Mouse (Mus musculus) stomach, embryonic 15.5 days (tissue): Measurements from ENCODE around the gene Ikzf3. TPM values are rescaled to one million over a fixed set of nuclear protein-coding genes. Genes with fewer than 3 reads are reported as not detected.

Experiments used
- ATAC-seq: fragments of 200-750 bp; cut with Nextera tagmentation; 2 replicates; pipeline ENCODE4 v1.8.0; 2017; ENCODE audit warnings: low read depth, moderate number of reproducible peaks, moderate TSS enrichment; ENCODE audit not compliant: insufficient read depth, low FRiP score
- H3K27ac ChIP-seq: fragments of 300-500 bp; sonication (generic); 2 replicates; pipeline ENCODE4 v1.5.1; 2015; ENCODE audit warnings: mild to moderate bottlenecking, inconsistent platforms
- H3K27me3 ChIP-seq: fragments of 300-500 bp; sonication (generic); replicated peaks from 2 replicates; pipeline ENCODE4 v1.6.1; 2015; ENCODE audit warnings: inconsistent platforms
- H3K36me3 ChIP-seq: fragments of 300-500 bp; sonication (generic); 2 replicates; pipeline ENCODE4 v1.6.1; 2015; ENCODE audit warnings: inconsistent platforms
- H3K4me1 ChIP-seq: fragments of 300-500 bp; sonication (generic); 2 replicates; pipeline ENCODE4 v1.6.1; 2015; ENCODE audit warnings: inconsistent platforms
- H3K4me2 ChIP-seq: fragments of 300-500 bp; sonication (generic); 2 replicates; pipeline ENCODE4 v1.6.1; 2015; ENCODE audit warnings: mild to moderate bottlenecking, inconsistent platforms
- H3K4me3 ChIP-seq: fragments of 300-500 bp; sonication (generic); replicated peaks from 2 replicates; pipeline ENCODE4 v1.5.1; 2015; ENCODE audit warnings: inconsistent platforms
- H3K9ac ChIP-seq: fragments of 300-500 bp; sonication (generic); 2 replicates; pipeline ENCODE4 v1.6.1; 2015; ENCODE audit warnings: inconsistent platforms
- H3K9me3 ChIP-seq: fragments of 300-500 bp; sonication (generic); 2 replicates; pipeline ENCODE4 v1.6.1; 2016; ENCODE audit warnings: inconsistent platforms
- WGBS: fragments of 180-500 bp; shearing (Covaris S2); methylation state at CpG from one replicate; pipeline ENCODE4 v1.1.7; 2015; 5-methylcytosine and 5-hydroxymethylcytosine counted together
- polyA plus RNA-seq: library from polyadenylated mRNA; unstranded; fragments of >200 nt; fragmentation: Nextera tagmentation; extraction: Ambion mirVana; gene quantifications from 2 replicates; pipeline ENCODE4 v1.2.1, GENCODE M21; 2015

Ikzf3 gene
- polyA plus RNA-seq, 1 experiment from 2014 or later: 0.69 TPM

- H3K36me3 ChIP-seq: peaks cover 59% of the 10 kb centered on the region
- WGBS: 83% methylated on average over 9 of the region's 9 CpGs
Measured at GRCm38 (mm10) chr11:98431743-98432502, 113.9 kb downstream of the Ikzf3 start.

GRCm38 (mm10) chr11:98428436-98428835 lies 117.4 kb downstream of the Ikzf3 start:
- Histone ChIP-seq H3K4me3 (no peak overlapping the region), H3K9ac (no peak overlapping the region), H3K27me3 (no peaks in the 10 kb centered on the region), H3K36me3 (peaks cover 50% of the 10 kb centered on the region), H3K4me2 (no peak overlapping the region), H3K9me3 (no peaks in the 10 kb centered on the region), H3K4me1 (no peaks in the 10 kb centered on the region), H3K27ac (peak overlapping the region; percentile 75)
- ATAC-seq: peak; percentile 53
- 68% methylated on average over 5 of the region's 5 CpGs for WGBS

More at GRCm38 (mm10) chr11:98431743-98432502, 113.9 kb downstream of the Ikzf3 start:
- Histone ChIP-seq H3K4me3 (no peak overlapping the region), H3K9ac (no peak overlapping the region), H3K4me2 (no peak overlapping the region), H3K9me3 (no peaks in the 10 kb centered on the region), H3K27ac (no peak overlapping the region), H3K4me1 (no peaks in the 10 kb centered on the region), H3K27me3 (no peaks in the 10 kb centered on the region)
- ATAC-seq: no peak

GRCm38 (mm10) chr11:98426592-98426991 lies 119.2 kb downstream of the Ikzf3 start:
- Histone ChIP-seq H3K9ac (no peak overlapping the region), H3K36me3 (peaks cover 54% of the 10 kb centered on the region), H3K27me3 (no peaks in the 10 kb centered on the region), H3K4me2 (no peak overlapping the region), H3K27ac (no peak overlapping the region), H3K9me3 (no peaks in the 10 kb centered on the region), H3K4me3 (no peak overlapping the region), H3K4me1 (no peaks in the 10 kb centered on the region)
- 91% methylated on average over 7 of the region's 7 CpGs for WGBS
- no peak for ATAC-seq

GRCm38 (mm10) chr11:98418939-98419547 lies 126.8 kb downstream of the Ikzf3 start:
- peaks cover 29% of the 10 kb centered on the region for H3K4me1 ChIP-seq
- no peak overlapping the region for H3K9ac ChIP-seq
- no peak overlapping the region for H3K4me2 ChIP-seq
- peak overlapping the region; percentile 81 for H3K27ac ChIP-seq
- no peak overlapping the region for H3K4me3 ChIP-seq
- peaks cover 9% of the 10 kb centered on the region; the same call in 1 of the 2 replicates for H3K36me3 ChIP-seq
- ATAC-seq: peak; percentile 47
- no peaks in the 10 kb centered on the region for H3K27me3 ChIP-seq
- no peaks in the 10 kb centered on the region for H3K9me3 ChIP-seq
- WGBS: 69% methylated on average over 10 of the region's 10 CpGs

GRCm38 (mm10) chr11:98418273-98418672 lies 127.6 kb downstream of the Ikzf3 start:
- WGBS: 57% methylated on average over 6 of the region's 6 CpGs
- Histone ChIP-seq H3K4me2 (no peak overlapping the region), H3K27me3 (no peaks in the 10 kb centered on the region), H3K36me3 (peaks cover 9% of the 10 kb centered on the region; the same call in 1 of the 2 replicates), H3K27ac (peak overlapping the region; percentile 81), H3K9ac (no peak overlapping the region), H3K9me3 (no peaks in the 10 kb centered on the region), H3K4me3 (no peak overlapping the region), H3K4me1 (peaks cover 35% of the 10 kb centered on the region)
- no peak for ATAC-seq

- Histone ChIP-seq H3K36me3 (no peaks in the 10 kb centered on the region), H3K9me3 (no peaks in the 10 kb centered on the region), H3K27me3 (no peaks in the 10 kb centered on the region), H3K9ac (no peak overlapping the region), H3K4me2 (no peak overlapping the region), H3K27ac (no peak overlapping the region), H3K4me3 (no peak overlapping the region), H3K4me1 (peaks cover 35% of the 10 kb centered on the region)
- WGBS: 71% methylated on average over 1 of the region's 1 CpGs
- no peak for ATAC-seq
Measured at GRCm38 (mm10) chr11:98417074-98417473, 128.8 kb downstream of the Ikzf3 start.

Other genes starting within 250 kb of the Ikzf3 start
- 0.09 and 0.18 TPM in 2 replicates for gene Neurod2, start 216.4 kb downstream of the Ikzf3 start, polyA plus RNA-seq
- gene Ppp1r1b, start 197.6 kb downstream of the Ikzf3 start, polyA plus RNA-seq: 20.2 and 21.5 TPM in 2 replicates
- gene Stard3, start 187.7 kb downstream of the Ikzf3 start, polyA plus RNA-seq: 41.1 and 46.4 TPM in 2 replicates
- gene Tcap, start 162.2 kb downstream of the Ikzf3 start, polyA plus RNA-seq: 0.23 and 0.43 TPM in 2 replicates
- 0.22 TPM in 1 of 2 replicates, not detected in the other for gene Pnmt, start 159.6 kb downstream of the Ikzf3 start, polyA plus RNA-seq
- 13.0 and 15.7 TPM in 2 replicates for gene Pgap3, start 145.5 kb downstream of the Ikzf3 start, polyA plus RNA-seq
- 40.6 and 42.4 TPM in 2 replicates for gene Erbb2, start 133.6 kb downstream of the Ikzf3 start, polyA plus RNA-seq
- 137 and 142 TPM in 2 replicates for gene Mien1, start 107.0 kb downstream of the Ikzf3 start, polyA plus RNA-seq
- gene Grb7, start 99.6 kb downstream of the Ikzf3 start, polyA plus RNA-seq: 44.7 and 56.1 TPM in 2 replicates
- gene Zpbp2, start 5.1 kb upstream of the Ikzf3 start, polyA plus RNA-seq: 0.31 and 0.40 TPM in 2 replicates
- 55.6 and 61.8 TPM in 2 replicates for gene Ormdl3, start 41.3 kb upstream of the Ikzf3 start, polyA plus RNA-seq
- not detected in 2 replicates for gene Lrrc3c, start 52.3 kb upstream of the Ikzf3 start, polyA plus RNA-seq
- gene Gm12355, start 79.6 kb upstream of the Ikzf3 start, polyA plus RNA-seq: 1.1 and 5.0 TPM in 2 replicates
- gene Gsdma3, start 80.3 kb upstream of the Ikzf3 start, polyA plus RNA-seq: not detected in 2 replicates
- gene Gsdma2, start 100.7 kb upstream of the Ikzf3 start, polyA plus RNA-seq: 0.21 TPM in 1 of 2 replicates, not detected in the other
- 0.18 and 0.80 TPM in 2 replicates for gene Gsdma, start 118.3 kb upstream of the Ikzf3 start, polyA plus RNA-seq
- gene Psmd3, start 136.5 kb upstream of the Ikzf3 start, polyA plus RNA-seq: 180 and 190 TPM in 2 replicates
- not detected in 2 replicates for gene Csf3, start 155.2 kb upstream of the Ikzf3 start, polyA plus RNA-seq
- gene Med24, start 183.4 kb upstream of the Ikzf3 start, polyA plus RNA-seq: 36.4 and 39.7 TPM in 2 replicates
- gene Thra, start 194.6 kb upstream of the Ikzf3 start, polyA plus RNA-seq: 42.7 and 44.7 TPM in 2 replicates
- gene Nr1d1, start 229.3 kb upstream of the Ikzf3 start, polyA plus RNA-seq: 2.4 and 2.5 TPM in 2 replicates
- 23.0 and 23.6 TPM in 2 replicates for gene Msl1, start 249.5 kb upstream of the Ikzf3 start, polyA plus RNA-seq